Mouse (Mus musculus) lung, embryonic 14.5 days (tissue): Measurements from ENCODE around the gene Cavin4. TPM values are rescaled to one million over a fixed set of nuclear protein-coding genes. Genes with fewer than 3 reads are reported as not detected.

ENCODE experiments used
- ATAC-seq: fragments of 200-750 bp; cut with Nextera tagmentation; 2 replicates; pipeline ENCODE4 v1.8.0; 2017; ENCODE audit warnings: mild to moderate bottlenecking, moderate TSS enrichment, moderate library complexity; ENCODE audit not compliant: insufficient read depth
- DNase-seq: peaks from one replicate; pipeline ENCODE4 v3.0.0-alpha.2; 2015
- H3K27ac ChIP-seq: fragments of 300-500 bp; sonication (generic); 2 replicates; pipeline ENCODE4 v1.5.1; 2014; ENCODE audit warnings: low read depth, mild to moderate bottlenecking, moderate library complexity
- H3K27me3 ChIP-seq: fragments of 300-500 bp; sonication (generic); 2 replicates; pipeline ENCODE4 v1.6.1; 2014; ENCODE audit warnings: low read length, control low read depth; ENCODE audit not compliant: insufficient read depth
- H3K36me3 ChIP-seq: fragments of 300-500 bp; sonication (generic); 2 replicates; pipeline ENCODE4 v1.6.1; 2014; ENCODE audit warnings: control low read depth; ENCODE audit not compliant: insufficient read depth
- H3K4me1 ChIP-seq: fragments of 300-500 bp; sonication (generic); 2 replicates; pipeline ENCODE4 v1.6.1; 2014; ENCODE audit warnings: antibody characterized with exemption, control low read depth; ENCODE audit not compliant: insufficient read depth
- H3K4me2 ChIP-seq: fragments of 300-500 bp; sonication (generic); 2 replicates; pipeline ENCODE4 v1.6.1; 2014; ENCODE audit warnings: mild to moderate bottlenecking
- H3K4me3 ChIP-seq: fragments of 300-500 bp; sonication (generic); 2 replicates; pipeline ENCODE4 v1.5.1; 2014; ENCODE audit warnings: low read depth, low read length
- H3K9ac ChIP-seq: fragments of 300-500 bp; sonication (generic); 2 replicates; pipeline ENCODE4 v1.6.1; 2014
- H3K9me3 ChIP-seq: fragments of 300-500 bp; sonication (generic); 2 replicates; pipeline ENCODE4 v1.6.1; 2016; ENCODE audit warnings: low read depth, low read length, control low read depth
- CTCF ChIP-seq: IDR thresholded peaks from 2 replicates; pipeline ENCODE4 v1.5.1; 2016; ENCODE audit warnings: antibody characterized with exemption, low read depth
- WGBS: fragments of 180-500 bp; shearing (Covaris S2); extraction: QIAGEN DNeasy Blood & Tissue Kit; methylation state at CpG from one replicate; pipeline ENCODE4 v1.1.7; 2014; 5-methylcytosine and 5-hydroxymethylcytosine counted together
- polyA plus RNA-seq: library from polyadenylated mRNA; unstranded; fragments of >200 nt; fragmentation: Nextera tagmentation; extraction: Ambion mirVana; gene quantifications from 2 replicates; pipeline ENCODE4 v1.2.1, GENCODE M21; 2014

Gene Cavin4
- polyA plus RNA-seq: 0.91 and 1.6 TPM in 2 replicates

GRCm38 (mm10) chr4:48663271-48663670 lies at the start of gene Cavin4:
Gene Cavin4, plus strand, starts transcription at chr4:48663514.
- Histone ChIP-seq H3K4me1 (no peaks in the 10 kb centered on the region), H3K36me3 (peaks cover 45% of the 10 kb centered on the region), H3K27me3 (no peaks in the 10 kb centered on the region), H3K27ac (no peak within 1 kb of the TSS), H3K9ac (no peak within 1 kb of the TSS), H3K4me2 (no peak within 1 kb of the TSS), H3K4me3 (no peak within 1 kb of the TSS), H3K9me3 (no peaks in the 10 kb centered on the region)
- WGBS: 90% methylated on average over 10 of the region's 10 CpGs
- ATAC-seq: no peak
- TF ChIP-seq CTCF: no peak
- DNase-seq: no peak

- no peak for TF ChIP-seq CTCF
- H3K36me3 ChIP-seq: peaks cover 31% of the 10 kb centered on the region
- H3K27ac ChIP-seq: no peak overlapping the region
- no peak overlapping the region for H3K9ac ChIP-seq
- H3K4me1 ChIP-seq: no peaks in the 10 kb centered on the region
- H3K4me3 ChIP-seq: no peak overlapping the region
- H3K9me3 ChIP-seq: no peaks in the 10 kb centered on the region
- H3K27me3 ChIP-seq: no peaks in the 10 kb centered on the region
- no peak for DNase-seq
- no peak for ATAC-seq
- no peak overlapping the region for H3K4me2 ChIP-seq
- WGBS: 92% methylated on average over 4 of the region's 4 CpGs
Observed at GRCm38 (mm10) chr4:48615483-48615882, 47.8 kb upstream of the Cavin4 start.

- Histone ChIP-seq H3K9ac (no peak overlapping the region), H3K36me3 (peaks cover 23% of the 10 kb centered on the region), H3K27me3 (no peaks in the 10 kb centered on the region), H3K4me1 (no peaks in the 10 kb centered on the region), H3K4me2 (no peak overlapping the region), H3K4me3 (no peak overlapping the region), H3K27ac (no peak overlapping the region), H3K9me3 (no peaks in the 10 kb centered on the region)
- no peak for TF ChIP-seq CTCF
- ATAC-seq: no peak
- 95% methylated on average over 15 of the region's 15 CpGs for whole genome bisulfite sequencing
- DNase-seq: no peak
Observed at GRCm38 (mm10) chr4:48617201-48617600, 46.1 kb upstream of the Cavin4 start.

- H3K4me2 ChIP-seq: no peak overlapping the region
- 90% methylated on average over 6 of the region's 6 CpGs for WGBS
- no peak for DNase-seq
- no peak overlapping the region for H3K9ac ChIP-seq
- H3K4me3 ChIP-seq: no peak overlapping the region
- no peak for ATAC-seq
- peaks cover 31% of the 10 kb centered on the region for H3K36me3 ChIP-seq
- TF ChIP-seq CTCF: no peak
- no peaks in the 10 kb centered on the region for H3K4me1 ChIP-seq
- no peaks in the 10 kb centered on the region for H3K27me3 ChIP-seq
- no peak overlapping the region for H3K27ac ChIP-seq
- no peaks in the 10 kb centered on the region for H3K9me3 ChIP-seq
Observed at GRCm38 (mm10) chr4:48620121-48620520, 43.2 kb upstream of the Cavin4 start.

- peaks cover 26% of the 10 kb centered on the region; the same call in 1 of the 2 replicates for H3K36me3 ChIP-seq
Observed at GRCm38 (mm10) chr4:48622246-48622645, 41.1 kb upstream of the Cavin4 start.

GRCm38 (mm10) chr4:48622946-48623345 lies 40.4 kb upstream of the Cavin4 start:
- Histone ChIP-seq H3K4me1 (no peaks in the 10 kb centered on the region), H3K4me2 (no peak overlapping the region), H3K9ac (no peak overlapping the region), H3K9me3 (no peaks in the 10 kb centered on the region), H3K36me3 (peaks cover 27% of the 10 kb centered on the region; the same call in 1 of the 2 replicates), H3K27me3 (no peaks in the 10 kb centered on the region), H3K4me3 (no peak overlapping the region), H3K27ac (no peak overlapping the region)
- no peak for DNase-seq
- 92% methylated on average over 7 of the region's 7 CpGs for WGBS
- no peak for ATAC-seq
- TF ChIP-seq CTCF: no peak

More at GRCm38 (mm10) chr4:48622246-48622645, 41.1 kb upstream of the Cavin4 start:
- ATAC-seq (no peak), DNase-seq (no peak)
- no peak overlapping the region for H3K9ac ChIP-seq
- H3K4me3 ChIP-seq: no peak overlapping the region
- H3K4me2 ChIP-seq: no peak overlapping the region
- no peaks in the 10 kb centered on the region for H3K4me1 ChIP-seq
- no peak for TF ChIP-seq CTCF
- H3K27me3 ChIP-seq: no peaks in the 10 kb centered on the region
- no peaks in the 10 kb centered on the region for H3K9me3 ChIP-seq
- WGBS: 88% methylated on average over 6 of the region's 6 CpGs
- H3K27ac ChIP-seq: no peak overlapping the region

- Histone ChIP-seq H3K36me3 (peaks cover 36% of the 10 kb centered on the region; the same call in 1 of the 2 replicates), H3K27ac (no peak overlapping the region), H3K4me2 (no peak overlapping the region), H3K27me3 (no peaks in the 10 kb centered on the region), H3K4me1 (no peaks in the 10 kb centered on the region), H3K4me3 (no peak overlapping the region), H3K9me3 (no peaks in the 10 kb centered on the region), H3K9ac (no peak overlapping the region)
- TF ChIP-seq CTCF: no peak
- WGBS: 70% methylated on average over 6 of the region's 6 CpGs
- ATAC-seq (no peak), DNase-seq (no peak)
Observed at GRCm38 (mm10) chr4:48624961-48625360, 38.4 kb upstream of the Cavin4 start.

- 73% methylated on average over 9 of the region's 9 CpGs for WGBS
- Histone ChIP-seq H3K4me3 (no peak overlapping the region), H3K36me3 (peaks cover 32% of the 10 kb centered on the region; the same call in 1 of the 2 replicates), H3K9me3 (no peaks in the 10 kb centered on the region), H3K4me1 (no peaks in the 10 kb centered on the region), H3K27me3 (no peaks in the 10 kb centered on the region), H3K9ac (no peak overlapping the region), H3K27ac (no peak overlapping the region), H3K4me2 (no peak overlapping the region)
- no peak for ATAC-seq
- DNase-seq: no peak
- no peak for TF ChIP-seq CTCF
Observed at GRCm38 (mm10) chr4:48625836-48626235, 37.5 kb upstream of the Cavin4 start.
